Mouse (Mus musculus) heart, postnatal 25 days (tissue): Measurements from ENCODE around the gene Drc3. TPM values are rescaled to one million over a fixed set of nuclear protein-coding genes. Genes with fewer than 3 reads are reported as not detected.

Source experiments
- DNase-seq: peaks from one replicate; pipeline ENCODE4 v3.0.0; 2022; ENCODE audit warnings: low spot score
- intact Hi-C: fragments of 180-260 bp; cut with DNase I; formaldehyde crosslinking; loops from one replicate; pipeline ENCODE4 v1.15.1; 2025
- total RNA-seq, 2 experiments: library from RNA; stranded (reverse); gene quantifications; 2 replicates each; pipeline ENCODE4 v1.2.3; 2021

Drc3 gene
- 1 to 10 TPM; 2.1 TPM for total RNA-seq

DNA sequence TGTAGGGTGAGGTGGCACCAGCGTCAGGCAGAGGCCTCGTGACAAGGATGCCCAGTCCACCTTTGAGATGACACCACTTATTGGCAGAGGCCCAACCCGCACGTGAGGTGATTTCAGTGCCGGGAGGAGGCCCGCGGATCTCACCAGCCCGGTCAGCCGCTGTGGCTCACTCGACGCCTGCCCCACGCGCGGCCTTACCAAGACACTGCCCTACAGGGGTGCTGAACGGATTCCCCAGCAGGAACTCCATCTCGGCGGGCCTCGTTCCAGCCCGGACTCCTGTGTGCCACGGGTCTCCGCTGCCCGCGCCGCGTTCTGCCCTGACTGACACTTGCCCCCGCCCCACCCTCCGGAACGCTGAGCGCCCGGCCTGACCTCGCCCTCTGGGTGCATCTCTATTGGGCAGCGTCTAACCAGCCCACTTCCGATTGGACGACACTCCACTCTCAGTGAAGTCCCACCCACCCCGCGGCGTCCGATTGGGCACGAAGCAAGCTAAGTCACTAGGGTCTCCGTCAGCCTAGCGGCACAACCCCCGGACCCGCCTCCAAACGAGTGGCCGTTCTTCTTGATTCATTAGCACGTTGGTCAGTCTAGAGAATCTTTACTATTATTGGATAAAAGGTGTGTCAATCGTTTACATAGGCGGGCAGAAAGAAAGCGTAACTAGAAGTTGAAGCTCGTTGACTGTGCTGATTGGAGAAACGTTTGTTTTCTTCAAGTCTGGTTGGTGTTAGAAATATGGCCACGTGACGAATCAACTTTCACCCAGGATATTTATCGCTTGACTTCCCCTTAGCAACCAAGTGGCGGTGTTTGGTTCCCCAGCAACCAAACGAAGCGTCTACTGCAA lies at the start of gene Drc3, which contains the start of gene Tom1l2:
TSS of gene Drc3 (plus strand) at position 771 of the 853 bp plus-strand sequence.
TSS of gene Tom1l2 (minus strand) at position 347 of the 853 bp plus-strand sequence.
- DNase-seq = peak; percentile 100
- intact Hi-C loops = no loop called here

- DNase-seq = no peak
- intact Hi-C loops = no loop called here
Observed at GRCm38 (mm10) chr11:60303497-60303896, 49.6 kb upstream of the Drc3 start.

DNA sequence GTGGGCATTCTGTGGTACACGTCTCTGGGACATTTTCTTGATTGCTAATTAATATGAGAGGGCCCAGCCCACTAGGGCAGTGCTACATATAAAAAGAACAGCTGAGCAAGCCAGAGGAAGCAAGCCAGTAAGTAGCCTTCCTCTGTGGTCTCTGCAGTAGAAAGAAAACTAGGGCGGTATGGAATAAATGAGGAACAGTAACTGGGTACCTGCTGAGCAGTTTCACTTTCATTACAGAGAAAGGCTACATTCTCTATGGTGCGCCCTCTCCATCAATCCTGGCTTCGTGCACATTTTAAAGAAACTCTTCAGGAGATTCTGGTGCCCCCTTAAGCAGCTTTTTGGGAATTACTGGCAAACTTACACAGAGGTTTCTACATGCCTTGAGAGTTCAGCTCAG lies 47.5 kb upstream of the Drc3 start:
- DNase-seq = no peak
- intact Hi-C loops = loop anchor here (2.0 to 5.0 kb wide), 2 partner anchors 37 to 109 kb away; no protein-coding TSS in a partner anchor

DNA sequence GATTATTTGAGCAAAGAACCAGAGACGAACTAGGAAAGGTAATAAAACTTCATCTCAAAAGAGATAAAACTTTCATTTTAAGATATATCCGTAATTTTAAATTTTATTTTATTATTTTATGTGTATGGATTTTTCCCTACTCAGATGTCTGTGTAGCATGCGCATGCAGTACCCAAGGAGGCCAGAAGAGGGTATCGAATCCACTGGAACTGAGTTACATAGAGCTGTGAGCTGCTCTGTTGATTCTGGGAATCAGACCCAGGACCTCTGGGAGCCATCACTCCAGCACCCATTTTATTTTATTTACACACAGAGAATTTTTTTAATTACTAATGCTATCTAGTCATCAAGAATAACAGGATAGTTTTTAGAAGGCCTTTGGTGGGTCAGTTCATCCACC lies 46.3 kb upstream of the Drc3 start:
- intact Hi-C loops = loop anchor here (2.0 to 5.0 kb wide), 2 partner anchors 35 to 108 kb away; no protein-coding TSS in a partner anchor
- no peak for DNase-seq

DNA sequence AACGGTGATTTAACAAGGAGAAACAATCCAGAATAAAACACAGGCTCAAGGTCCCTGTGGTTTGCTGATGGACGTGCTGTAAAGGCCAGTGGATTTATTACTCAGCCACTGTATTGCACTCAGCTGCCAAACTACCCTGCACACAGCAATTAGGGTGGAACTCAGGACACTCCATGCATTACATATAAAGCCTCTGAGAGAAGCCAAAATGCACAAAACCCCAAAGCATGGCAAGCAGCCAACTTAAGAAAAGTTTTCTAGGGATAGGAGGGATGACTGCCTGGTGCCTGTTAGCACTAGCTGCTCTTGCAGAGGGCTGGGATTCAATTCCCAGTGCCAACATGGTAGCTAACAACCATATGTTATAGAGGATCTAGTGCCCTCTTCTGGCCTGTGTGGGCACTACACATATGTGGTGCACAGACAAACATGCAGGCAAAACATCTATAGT lies 45.7 kb upstream of the Drc3 start:
- intact Hi-C loops = loop anchor here (2.0 to 5.0 kb wide), 2 partner anchors 35 to 107 kb away; no protein-coding TSS in a partner anchor
- no peak for DNase-seq

GRCm38 (mm10) chr11:60308061-60308460 lies 45.1 kb upstream of the Drc3 start:
- intact Hi-C loops = loop anchor here (5.0 kb wide), 1 partner anchor 34 kb away; no protein-coding TSS in a partner anchor
- DNase-seq = no peak

- no peak for DNase-seq
- intact Hi-C loops = loop anchor here (5.0 kb wide), 1 partner anchor 34 kb away; no protein-coding TSS in a partner anchor
Observed at GRCm38 (mm10) chr11:60308506-60309116, 44.5 kb upstream of the Drc3 start.

DNA sequence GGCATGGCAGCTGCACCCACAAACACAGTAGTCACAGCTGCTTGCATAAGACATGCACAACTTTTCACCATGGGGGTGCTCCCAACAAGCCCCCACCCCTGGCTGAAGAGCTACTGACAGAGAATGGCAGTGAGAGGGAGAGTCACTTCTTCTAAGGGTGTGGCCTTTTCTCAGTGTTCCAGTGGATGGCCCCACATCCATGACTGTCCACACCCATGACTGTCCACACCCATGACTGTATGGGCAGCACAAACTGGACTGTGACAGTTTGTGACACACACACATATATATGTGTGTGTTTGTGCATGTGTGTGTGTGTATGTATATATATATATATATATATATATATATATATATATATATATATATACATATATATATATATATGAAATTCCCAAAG lies 43.3 kb upstream of the Drc3 start:
- no peak for DNase-seq
- intact Hi-C loops = loop anchor here (5.0 kb wide), 1 partner anchor 32 kb away; no protein-coding TSS in a partner anchor

DNA sequence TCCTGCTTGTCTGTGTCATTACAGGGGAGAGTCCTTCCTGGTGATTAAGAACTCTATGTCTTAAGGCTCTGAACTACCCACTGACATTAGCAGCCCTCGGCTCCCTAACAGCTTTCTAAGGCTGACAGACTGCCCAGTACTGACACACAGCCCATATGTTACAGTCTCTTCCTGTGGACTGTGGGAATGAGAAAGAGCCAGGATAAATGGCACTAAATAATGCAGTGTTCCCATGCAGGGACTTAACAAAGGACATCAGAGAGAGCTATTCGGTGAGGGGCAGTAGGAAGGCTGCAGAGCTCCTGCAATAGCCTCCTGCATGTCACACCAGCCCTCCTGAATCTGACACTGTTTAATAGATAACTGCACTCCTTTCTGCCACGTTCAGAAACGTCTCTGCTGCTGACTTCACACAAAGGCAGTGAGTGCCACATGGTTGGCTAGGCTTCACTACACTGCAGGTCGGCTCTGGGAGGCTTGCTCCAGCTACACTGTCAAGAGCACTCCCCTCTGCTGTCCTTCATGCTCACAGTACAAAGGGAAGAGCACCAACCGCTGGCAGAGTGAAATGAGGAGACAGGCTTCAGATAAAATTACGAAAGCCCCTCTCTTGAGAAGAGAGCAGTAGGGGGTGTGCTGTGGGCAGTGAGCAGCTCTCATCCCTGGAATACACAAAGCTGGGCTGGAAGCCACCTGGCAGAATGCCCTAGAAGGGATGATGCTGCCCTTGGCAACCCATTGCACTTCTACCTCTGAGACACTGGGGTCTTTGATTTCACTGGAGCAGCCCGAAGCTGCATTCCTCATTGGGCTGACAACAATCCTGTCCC lies 41.9 kb upstream of the Drc3 start:
- DNase-seq = peak; percentile 36
- intact Hi-C loops = no loop called here

GRCm38 (mm10) chr11:60316250-60316649 lies 36.9 kb upstream of the Drc3 start:
- DNase-seq = no peak
- intact Hi-C loops = no loop called here

DNA sequence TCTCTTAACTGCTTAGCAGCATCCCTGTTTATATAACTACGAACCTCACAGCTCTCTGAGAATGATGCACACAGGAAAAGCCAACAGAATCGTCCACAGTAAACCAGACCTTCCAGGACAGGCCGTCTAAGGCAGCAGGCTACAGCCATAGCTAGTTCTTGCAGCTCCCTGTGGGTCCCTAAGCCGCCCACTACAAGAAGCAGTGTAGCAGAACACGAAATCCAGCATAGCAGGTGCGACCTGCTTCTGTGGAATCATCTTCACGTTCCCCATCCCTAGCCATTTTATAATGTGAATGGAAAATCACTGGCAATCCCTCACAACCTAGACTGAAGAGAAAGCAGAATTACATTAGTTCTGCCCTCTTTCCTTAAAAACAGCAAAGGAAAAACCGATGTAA lies 36.2 kb upstream of the Drc3 start:
- DNase-seq = no peak
- intact Hi-C loops = no loop called here

DNA sequence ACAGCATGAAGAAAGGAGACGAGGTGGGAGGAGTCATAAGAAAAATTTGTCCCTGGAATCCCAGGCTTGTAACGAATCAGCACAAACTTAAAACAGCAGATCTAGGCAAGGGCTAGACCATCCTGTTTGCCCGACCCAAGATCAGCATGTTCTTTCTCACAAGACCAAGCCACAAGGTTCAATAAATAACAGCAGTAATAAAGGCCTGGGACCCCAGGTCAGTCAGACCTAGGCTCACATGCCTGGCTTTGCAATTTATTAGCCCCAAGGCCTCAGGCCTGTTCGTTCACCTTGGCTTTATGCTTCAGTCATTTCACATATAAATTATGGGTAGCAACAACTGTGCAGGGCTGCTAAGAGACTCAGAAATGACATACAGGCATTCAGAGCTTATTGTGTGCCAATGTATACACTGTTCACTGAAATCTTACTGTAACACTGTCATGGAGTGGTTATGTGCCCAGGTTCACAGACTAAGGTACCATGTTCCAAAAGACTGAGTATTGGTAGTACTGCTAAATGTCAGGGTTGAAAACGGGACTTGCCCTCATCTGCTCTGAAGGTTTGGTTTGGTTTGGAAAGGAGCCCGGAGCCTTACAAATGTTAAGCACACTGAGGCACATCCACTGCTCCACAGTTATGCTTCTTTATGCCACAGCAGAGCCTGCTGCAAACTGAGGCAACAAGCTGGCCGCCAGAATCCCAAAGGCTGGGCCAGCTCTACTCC lies 35.6 kb upstream of the Drc3 start:
- intact Hi-C loops = no loop called here
- no peak for DNase-seq

DNA sequence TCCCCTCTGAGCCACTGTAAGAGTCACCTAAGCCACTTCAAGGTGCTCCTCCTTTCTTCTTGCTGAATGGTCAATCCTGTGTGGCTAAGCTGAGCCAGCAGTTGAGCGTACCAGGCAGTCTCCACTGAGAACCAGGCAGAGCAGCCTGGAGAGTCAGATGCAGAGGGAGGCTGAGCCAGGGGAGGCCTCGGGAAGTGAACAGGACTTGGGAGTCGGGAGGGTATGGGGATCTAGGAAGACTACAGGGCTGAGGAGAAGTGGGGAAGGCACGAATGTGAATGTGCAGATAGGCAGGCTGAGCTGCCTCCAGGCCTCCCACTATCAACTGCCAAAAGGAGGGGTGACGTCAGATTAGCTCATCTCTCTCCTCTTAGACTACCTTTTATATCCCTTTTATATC lies 34.4 kb upstream of the Drc3 start:
- DNase-seq = no peak
- intact Hi-C loops = no loop called here

- intact Hi-C loops = no loop called here
- DNase-seq = no peak
Observed at GRCm38 (mm10) chr11:60319257-60320066, 33.7 kb upstream of the Drc3 start.

DNA sequence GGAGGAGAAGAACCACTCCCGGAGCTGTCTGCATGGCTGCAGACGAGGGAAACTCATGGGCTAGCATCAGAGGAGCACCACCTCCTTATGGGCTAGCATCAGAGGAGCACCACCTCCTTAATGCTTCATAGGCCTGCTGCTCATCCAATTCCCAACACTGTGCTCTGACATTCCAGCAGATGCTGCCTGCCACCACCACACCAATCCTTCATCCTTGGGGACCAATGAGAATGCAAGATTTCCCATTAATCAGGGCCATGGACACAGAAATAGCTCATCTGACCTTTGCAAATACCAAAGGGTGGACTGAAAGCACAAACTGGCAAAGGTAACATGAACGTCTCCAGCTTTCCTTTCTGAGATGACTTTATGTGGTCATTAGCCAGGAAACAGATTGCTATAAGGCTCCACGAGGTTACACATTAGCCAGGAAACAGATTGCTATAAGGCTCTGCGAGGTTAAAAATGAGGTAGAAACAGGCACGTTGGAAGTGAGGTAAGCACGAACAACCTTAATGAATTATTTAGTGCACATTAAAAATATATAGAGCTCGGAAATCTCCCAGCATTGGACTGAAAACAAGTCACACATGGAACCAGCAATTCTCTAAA lies 32.6 kb upstream of the Drc3 start:
- DNase-seq = no peak
- intact Hi-C loops = no loop called here

- no peak for DNase-seq
- intact Hi-C loops = no loop called here
Observed at GRCm38 (mm10) chr11:60321438-60321837, 31.7 kb upstream of the Drc3 start.

GRCm38 (mm10) chr11:60323731-60324130 lies 29.4 kb upstream of the Drc3 start:
- DNase-seq = no peak
- intact Hi-C loops = no loop called here

- intact Hi-C loops = no loop called here
- no peak for DNase-seq
Observed at GRCm38 (mm10) chr11:60330551-60330950, 22.6 kb upstream of the Drc3 start.
